Mouse (Mus musculus) adipose tissue, adult 10 weeks (tissue): ENCODE results near the gene Spin2d. TPM values are rescaled to one million over a fixed set of nuclear protein-coding genes. Genes with fewer than 3 reads are reported as not detected.

Experiments used
- polyA plus RNA-seq: library from polyadenylated mRNA; stranded (reverse); fragments of 350-450 nt; fragmentation: Illumina TruSeq; extraction: RNeasy Lipid Tissue Mini Kit (QIAGEN cat#74804); gene quantifications from one replicate; pipeline ENCODE4 v1.2.3, GENCODE M21; 2014; ENCODE audit warnings: low read depth, low replicate concordance

The Spin2d gene
- polyA plus RNA-seq: not detected

GRCm38 (mm10) chrX:73176889-73177288 lies at the start of gene Spin2d:
Spin2d (minus strand) TSS chrX:73176989.

GRCm38 (mm10) chrX:73213819-73214564 lies 37.2 kb upstream of the Spin2d start, which contains the start of gene Xlr4b:
Xlr4b (plus strand) TSS chrX:73214333.

GRCm38 (mm10) chrX:73191934-73192333 lies 15.1 kb upstream of the Spin2d start, which contains the start of gene Xlr3b:
Xlr3b (plus strand) TSS chrX:73192207.

GRCm38 (mm10) chrX:73149350-73149749 lies 27.4 kb downstream of the Spin2d start, which contains the start of gene DXBay18:
DXBay18 (minus strand) TSS chrX:73149450.

GRCm38 (mm10) chrX:73148496-73148895 lies 28.3 kb downstream of the Spin2d start, which contains the start of gene Xlr5b:
Xlr5b (plus strand) TSS chrX:73148796.

Other genes starting within 250 kb of the Spin2d start
- 248 TPM for gene Zfp185, start 189.7 kb downstream of the Spin2d start, polyA plus RNA-seq
- gene Pnma5, start 139.9 kb downstream of the Spin2d start, polyA plus RNA-seq: not detected
- not detected for gene Pnma3, start 112.2 kb downstream of the Spin2d start, polyA plus RNA-seq
- 24.2 TPM for gene Xlr4a, start 94.5 kb downstream of the Spin2d start, polyA plus RNA-seq
- 4.9 TPM for gene Xlr3a, start 79.9 kb downstream of the Spin2d start, polyA plus RNA-seq
- gene Gm14685, start 59.9 kb downstream of the Spin2d start, polyA plus RNA-seq: not detected
- 0.25 TPM for gene Xlr5b, start 28.2 kb downstream of the Spin2d start, polyA plus RNA-seq
- gene DXBay18, start 27.5 kb downstream of the Spin2d start, polyA plus RNA-seq: 2.2 TPM
- 4.5 TPM for gene Xlr3b, start 15.2 kb upstream of the Spin2d start, polyA plus RNA-seq
- 3.8 TPM for gene Xlr4b, start 37.3 kb upstream of the Spin2d start, polyA plus RNA-seq
- gene F8a, start 51.3 kb upstream of the Spin2d start, polyA plus RNA-seq: 7.4 TPM
- 3.9 TPM for gene Xlr4c, start 66.1 kb upstream of the Spin2d start, polyA plus RNA-seq
- 0.68 TPM for gene Xlr3c, start 88.4 kb upstream of the Spin2d start, polyA plus RNA-seq
- not detected for gene Xlr5a, start 116.0 kb upstream of the Spin2d start, polyA plus RNA-seq
- not detected for gene Xlr5c, start 116.0 kb upstream of the Spin2d start, polyA plus RNA-seq
- gene Gm45015, start 159.9 kb upstream of the Spin2d start, polyA plus RNA-seq: not detected
- 18.0 TPM for gene Zfp275, start 165.6 kb upstream of the Spin2d start, polyA plus RNA-seq
- not detected for gene Gm18336, start 221.7 kb upstream of the Spin2d start, polyA plus RNA-seq
- gene Zfp92, start 234.1 kb upstream of the Spin2d start, polyA plus RNA-seq: 0.10 TPM